Mouse (Mus musculus): ENCODE data around the gene Olfr124.

The Olfr124 gene

DNA sequence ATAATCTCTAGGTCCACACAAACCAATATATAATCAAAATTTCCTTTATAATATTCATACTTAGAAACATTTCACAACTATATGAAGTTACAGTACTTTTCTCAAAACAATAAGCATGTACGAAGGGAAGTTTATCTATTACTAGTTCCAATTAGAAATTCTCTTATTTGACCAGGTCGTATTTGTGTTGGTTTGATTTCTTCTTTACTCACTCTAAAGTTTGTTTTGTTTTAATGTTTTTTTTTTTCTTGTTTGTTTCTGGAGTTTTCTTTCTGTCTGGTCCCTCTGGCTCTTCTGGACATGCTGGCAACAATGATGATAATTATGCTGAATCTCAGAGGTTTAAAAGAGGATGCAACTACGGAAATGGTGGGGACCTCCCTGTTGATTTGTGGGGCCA lies at the start of gene Olfr124:
Gene Olfr124 (plus strand): TSS at position 301 of the 400 bp plus-strand sequence.
- no peak for DNase-seq (ENCODE audit: low spot score in 2 of 2)

DNA sequence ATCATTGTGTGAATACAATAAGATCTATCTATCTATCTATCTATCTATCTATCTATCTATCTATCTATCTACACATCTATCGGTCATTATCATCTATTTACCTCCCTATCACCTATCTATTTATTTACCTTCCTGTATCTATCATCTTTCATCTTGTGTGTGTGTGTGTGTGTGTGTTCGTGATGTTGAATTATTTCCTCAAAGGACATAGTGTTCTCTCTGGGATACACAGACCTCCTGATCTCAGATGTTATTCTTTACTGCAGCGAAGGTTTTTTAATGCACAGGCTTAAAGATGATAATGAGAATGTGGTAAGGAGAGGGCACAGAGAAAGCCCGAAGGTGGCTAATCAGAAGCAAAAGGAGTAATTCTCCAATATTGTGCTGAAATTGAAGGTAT lies 31.4 kb upstream of the Olfr124 start, which contains the start of gene Olfr122:
Gene Olfr122 (plus strand): TSS at position 301 of the 400 bp plus-strand sequence.
- DNase-seq (ENCODE audit: low spot score in 2 of 2): no peak

- no peak for DNase-seq (ENCODE audit: low spot score in 2 of 2)
Observed at GRCm38 (mm10) chr17:37793229-37793628, 6.5 kb upstream of the Olfr124 start, which contains the start of gene Olfr123. Gene Olfr123 (plus strand): TSS chr17:37793529.

- DNase-seq (ENCODE audit: low spot score in 2 of 2): no peak
Observed at GRCm38 (mm10) chr17:37832649-37833048, 33.0 kb downstream of the Olfr124 start, which contains the start of gene Olfr125. Gene Olfr125 (plus strand): TSS chr17:37832949.

DNA sequence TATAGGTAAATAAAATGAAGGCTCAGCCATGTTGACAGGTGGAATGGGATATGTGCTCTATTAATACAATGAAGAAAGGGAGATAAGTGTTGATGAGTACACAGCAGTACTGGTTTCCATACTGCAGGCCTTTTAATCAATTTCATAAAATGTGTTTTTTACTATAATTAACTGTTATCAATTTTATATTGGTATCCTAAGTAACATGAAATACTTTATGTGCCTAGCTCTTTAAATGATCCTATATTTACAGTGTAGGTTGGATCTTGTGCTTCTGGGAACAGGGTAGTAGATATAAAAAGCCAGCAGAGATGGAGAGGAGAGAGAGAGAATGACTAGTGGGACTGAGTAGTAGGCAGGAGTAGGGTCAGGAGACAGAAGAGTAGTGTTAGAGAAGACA lies 47.5 kb downstream of the Olfr124 start, which contains the start of gene Olfr126:
Gene Olfr126 (plus strand): TSS at position 301 of the 400 bp plus-strand sequence.
- DNase-seq (ENCODE audit: low spot score in 2 of 2): no peak
